ENCODE assay signal across 20 mouse cellular contexts in genomic region chr11:88103214-88103941, GRCm38 (mm10). TPM values are rescaled to one million over a fixed set of nuclear protein-coding genes. Genes with fewer than 3 reads are reported as not detected.
A peak's percentile ranks its signal among the peaks of the same experiment; 100 is the strongest.
DNase-seq lines count a peak whose midpoint lies in the region; ATAC-seq and TF ChIP-seq lines count a peak whose summit lies in the region.
"Had no signal": no experiment of that assay in that cellular context is flagged by ENCODE, and none has a peak within 500 bp of the region (broad histone marks: within the 10 kb centered on the region; RNA-seq: fewer than 3 reads in every experiment).

No protein-coding gene starts in this region.

- ATAC-seq in megakaryocyte, adult 5-6 weeks (ENCODE audit: poor library complexity, severe bottlenecking): no peak
- ATAC-seq in lung, postnatal 0 days: no peak
- no peak for ATAC-seq in hindbrain, embryonic 12.5 days (ENCODE audit: low FRiP score)
- ATAC-seq: forebrain, postnatal 0 days; hindbrain, embryonic 16.5 days; intestine, embryonic 16.5 days had no signal

- H3K4me1 ChIP-seq in megakaryocyte, embryonic 14.5 days: peaks cover 86% of the 10 kb centered on the region
- peaks cover 6% of the 10 kb centered on the region; the same call in 1 of the 2 replicates for H3K4me1 ChIP-seq in lung, postnatal 0 days (ENCODE audit: insufficient read depth, low read depth, low read length)
- H3K4me1 ChIP-seq in hindbrain, embryonic 12.5 days: peaks cover 36% of the 10 kb centered on the region

- H3K4me3 ChIP-seq in megakaryocyte, embryonic 14.5 days (replicated peaks): peak overlapping the region; percentile 73
- no peak overlapping the region for H3K4me3 ChIP-seq in lung, postnatal 0 days (ENCODE audit: low read depth, low read length)
- H3K4me3 ChIP-seq in hindbrain, embryonic 12.5 days: no peak overlapping the region
- H3K4me3 ChIP-seq: embryonic facial prominence, embryonic 12.5 days; heart, embryonic 15.5 days had no signal

- H3K4me2 ChIP-seq in lung, postnatal 0 days (replicated peaks; ENCODE audit: low read depth, low read length): no peak overlapping the region
- no peak overlapping the region for H3K4me2 ChIP-seq in hindbrain, embryonic 12.5 days (replicated peaks)
- H3K4me2 ChIP-seq: embryonic facial prominence, embryonic 12.5 days; heart, embryonic 15.5 days had no signal

- H3K9ac ChIP-seq in lung, postnatal 0 days (replicated peaks; ENCODE audit: low read depth): no peak overlapping the region
- H3K9ac ChIP-seq in hindbrain, embryonic 12.5 days: no peak overlapping the region
- H3K9ac ChIP-seq: embryonic facial prominence, embryonic 12.5 days; forebrain, postnatal 0 days; heart, embryonic 15.5 days; liver, embryonic 14.5 days had no signal

- no peaks in the 10 kb centered on the region for H3K27me3 ChIP-seq in megakaryocyte, embryonic 14.5 days (replicated peaks)
- no peaks in the 10 kb centered on the region for H3K27me3 ChIP-seq in lung, postnatal 0 days (replicated peaks; ENCODE audit: insufficient read depth, low read length)
- H3K27me3 ChIP-seq in hindbrain, embryonic 12.5 days: peaks cover 4% of the 10 kb centered on the region; the same call in 1 of the 2 replicates
- H3K27me3 ChIP-seq: embryonic facial prominence, embryonic 12.5 days; heart, embryonic 15.5 days had no signal

- TF ChIP-seq CTCF in lung, postnatal 0 days (IDR thresholded peaks at IDR 0.05): no peak

- DNase-seq in R1 (ENCODE audit: low read depth, low spot score): peak; percentile 23
- peak; percentile 58 for DNase-seq in lung, postnatal 0 days (ENCODE audit: low spot score)
- DNase-seq in right cerebral cortex, postnatal 14 days: no peak
- no peak for DNase-seq in kidney, adult 9 months
- DNase-seq: cerebellum, adult 11-12 months; cerebellum, postnatal 14 days; forebrain, postnatal 0 days; gastrocnemius, postnatal 14 days; heart, adult 11 months; layer of hippocampus, adult 9-11 months; midbrain, embryonic 14.5 days had no signal

- no peaks in the 10 kb centered on the region for H3K9me3 ChIP-seq in megakaryocyte, embryonic 14.5 days
- H3K9me3 ChIP-seq in lung, postnatal 0 days (ENCODE audit: low read length): no peaks in the 10 kb centered on the region
- no peaks in the 10 kb centered on the region for H3K9me3 ChIP-seq in hindbrain, embryonic 12.5 days (replicated peaks)
- H3K9me3 ChIP-seq: embryonic facial prominence, embryonic 12.5 days; heart, embryonic 15.5 days had no signal

- TF ChIP-seq EP300 in lung, postnatal 0 days (IDR thresholded peaks at IDR 0.05): no peak

- peaks cover 49% of the 10 kb centered on the region for H3K36me3 ChIP-seq in megakaryocyte, embryonic 14.5 days (replicated peaks; ENCODE audit: low read length)
- H3K36me3 ChIP-seq in lung, postnatal 0 days (ENCODE audit: insufficient read depth, low read length): no peaks in the 10 kb centered on the region
- H3K36me3 ChIP-seq in hindbrain, embryonic 12.5 days: no peaks in the 10 kb centered on the region
- H3K36me3 ChIP-seq: embryonic facial prominence, embryonic 12.5 days; heart, embryonic 15.5 days had no signal

- 45% methylated on average over 19 of the region's 19 CpGs for WGBS in lung, postnatal 0 days
- 88% methylated on average over 19 of the region's 19 CpGs for WGBS in hindbrain, embryonic 12.5 days

- no peak overlapping the region for H3K27ac ChIP-seq in lung, postnatal 0 days (ENCODE audit: low read length)
- H3K27ac ChIP-seq in hindbrain, embryonic 12.5 days: no peak overlapping the region
- H3K27ac ChIP-seq: embryonic facial prominence, embryonic 12.5 days; heart, embryonic 15.5 days; kidney, postnatal 0 days; liver, embryonic 14.5 days had no signal

RNA-seq across cellular contexts. Expression of gene Cuedc1, which starts 5.5 kb away (rescaled TPM):
- polyA plus RNA-seq in megakaryocyte, embryonic 14.5 days (2012; ENCODE audit: insufficient read depth, low replicate concordance): 294 and 346 TPM in 2 replicates
- 0.67 and 0.73 TPM in 2 replicates for total RNA-seq in megakaryocyte, adult 5-6 weeks (2015)
- total RNA-seq in megakaryocyte, adult 5-6 weeks (2017): 1.3 and 2.2 TPM in 2 replicates
- polyA plus RNA-seq in lung, postnatal 0 days (2015; fragmentation: Nextera tagmentation; extraction: Ambion mirVana): 14.6 TPM in 2 replicates
- 53.2 and 53.3 TPM in 2 replicates for polyA plus RNA-seq in hindbrain, embryonic 12.5 days (2016; fragmentation: Nextera tagmentation; extraction: Ambion mirVana)

RNA-seq across cellular contexts. Expression of gene Vezf1, which starts 35.3 kb away (rescaled TPM):
- polyA plus RNA-seq in megakaryocyte, embryonic 14.5 days (2012; ENCODE audit: insufficient read depth, low replicate concordance): 5.8 and 9.9 TPM in 2 replicates
- 46.4 and 55.3 TPM in 2 replicates for total RNA-seq in megakaryocyte, adult 5-6 weeks (2015)
- total RNA-seq in megakaryocyte, adult 5-6 weeks (2017): 22.6 and 25.0 TPM in 2 replicates
- polyA plus RNA-seq in lung, postnatal 0 days (2015; fragmentation: Nextera tagmentation; extraction: Ambion mirVana): 26.8 TPM in 2 replicates
- 75.1 and 79.0 TPM in 2 replicates for polyA plus RNA-seq in hindbrain, embryonic 12.5 days (2016; fragmentation: Nextera tagmentation; extraction: Ambion mirVana)

RNA-seq across cellular contexts. Expression of gene Srsf1, which starts 56.2 kb away (rescaled TPM):
- polyA plus RNA-seq in megakaryocyte, embryonic 14.5 days (2012; ENCODE audit: insufficient read depth, low replicate concordance): 25.7 and 74.9 TPM in 2 replicates
- total RNA-seq in megakaryocyte, adult 5-6 weeks (2015): 146 and 156 TPM in 2 replicates
- total RNA-seq in megakaryocyte, adult 5-6 weeks (2017): 369 and 388 TPM in 2 replicates
- polyA plus RNA-seq in lung, postnatal 0 days (2015; fragmentation: Nextera tagmentation; extraction: Ambion mirVana): 88.1 and 111 TPM in 2 replicates
- polyA plus RNA-seq in hindbrain, embryonic 12.5 days (2016; fragmentation: Nextera tagmentation; extraction: Ambion mirVana): 468 and 477 TPM in 2 replicates

Comparison
In these comparisons a context has a peak if more than half of its experiments do, and no peak if none do; other contexts are left out.
1. DNase-seq: peak in R1 (single experiment) and lung, postnatal 0 days (single experiment); none in right cerebral cortex, postnatal 14 days (single experiment) and kidney, adult 9 months (single experiment).